Mouse (Mus musculus) liver, embryonic 14.5 days (tissue): ENCODE measurements around the gene Syvn1.

Experiments
- CTCF ChIP-seq: IDR thresholded peaks from 2 replicates; pipeline ENCODE4 v1.5.1; 2016; ENCODE audit warnings: antibody characterized with exemption, low read depth, control low read depth
- EP300 ChIP-seq: IDR thresholded peaks from 2 replicates; pipeline ENCODE4 v1.6.1; 2016; ENCODE audit warnings: antibody characterized with exemption, low read depth

GRCm38 (mm10) chr19:6037695-6038094 lies 8.7 kb upstream of the Syvn1 start:
- TF ChIP-seq CTCF: no peak
- TF ChIP-seq EP300: no peak
